Mouse (Mus musculus): Measurements from ENCODE around the gene Cdk5rap1. TPM values are rescaled to one million over a fixed set of nuclear protein-coding genes. Genes with fewer than 3 reads are reported as not detected.

Cdk5rap1 gene
- total RNA-seq, 2 experiments from 2014 or later: 6.5 to 13.5 TPM

Other genes with a start within 250 kb of the Cdk5rap1 start
- not detected in 2 replicates for gene Bpifa3, start 242.7 kb downstream of the Cdk5rap1 start, total RNA-seq (2015)
- gene Bpifa3, start 242.7 kb downstream of the Cdk5rap1 start, total RNA-seq (2017): not detected in 2 replicates
- gene Bpifa1, start 230.1 kb downstream of the Cdk5rap1 start, total RNA-seq (2015): not detected in 2 replicates
- not detected in 2 replicates for gene Bpifa1, start 230.1 kb downstream of the Cdk5rap1 start, total RNA-seq (2017)
- not detected in 2 replicates for gene Bpifa5, start 210.4 kb downstream of the Cdk5rap1 start, total RNA-seq (2015)
- gene Bpifa5, start 210.4 kb downstream of the Cdk5rap1 start, total RNA-seq (2017): not detected in 2 replicates
- not detected in 2 replicates for gene Bpifb1, start 182.2 kb downstream of the Cdk5rap1 start, total RNA-seq (2015)
- not detected in 2 replicates for gene Bpifb1, start 182.2 kb downstream of the Cdk5rap1 start, total RNA-seq (2017)
- not detected in 2 replicates for gene Bpifb5, start 149.3 kb downstream of the Cdk5rap1 start, total RNA-seq (2015)
- gene Bpifb5, start 149.3 kb downstream of the Cdk5rap1 start, total RNA-seq (2017): not detected in 2 replicates
- not detected in 2 replicates for gene Bpifb9a, start 115.2 kb downstream of the Cdk5rap1 start, total RNA-seq (2015)
- not detected in 2 replicates for gene Bpifb9a, start 115.2 kb downstream of the Cdk5rap1 start, total RNA-seq (2017)
- not detected in 2 replicates for gene Bpifb9b, start 65.8 kb downstream of the Cdk5rap1 start, total RNA-seq (2015)
- gene Bpifb9b, start 65.8 kb downstream of the Cdk5rap1 start, total RNA-seq (2017): not detected in 2 replicates
- gene Snta1, start 35.1 kb upstream of the Cdk5rap1 start, total RNA-seq (2015): 0.22 and 0.62 TPM in 2 replicates
- 1.1 and 1.4 TPM in 2 replicates for gene Snta1, start 35.1 kb upstream of the Cdk5rap1 start, total RNA-seq (2017)
- 13.7 and 19.1 TPM in 2 replicates for gene Cbfa2t2, start 63.5 kb upstream of the Cdk5rap1 start, total RNA-seq (2015)
- gene Cbfa2t2, start 63.5 kb upstream of the Cdk5rap1 start, total RNA-seq (2017): 7.5 and 22.8 TPM in 2 replicates
- gene 1700003F12Rik, start 174.1 kb upstream of the Cdk5rap1 start, total RNA-seq (2015): not detected in 2 replicates
- not detected in 2 replicates for gene 1700003F12Rik, start 174.1 kb upstream of the Cdk5rap1 start, total RNA-seq (2017)
- gene Actl10, start 178.8 kb upstream of the Cdk5rap1 start, total RNA-seq (2015): 0.11 TPM in 1 of 2 replicates, not detected in the other
- 0.15 TPM in 1 of 2 replicates, not detected in the other for gene Actl10, start 178.8 kb upstream of the Cdk5rap1 start, total RNA-seq (2017)
- gene Necab3, start 185.9 kb upstream of the Cdk5rap1 start, total RNA-seq (2015): 0.78 and 1.6 TPM in 2 replicates
- gene Necab3, start 185.9 kb upstream of the Cdk5rap1 start, total RNA-seq (2017): 1.8 and 2.2 TPM in 2 replicates
- 14.3 and 16.2 TPM in 2 replicates for gene E2f1, start 196.9 kb upstream of the Cdk5rap1 start, total RNA-seq (2015)
- 7.7 and 9.3 TPM in 2 replicates for gene E2f1, start 196.9 kb upstream of the Cdk5rap1 start, total RNA-seq (2017)
- 21.9 and 24.2 TPM in 2 replicates for gene Pxmp4, start 230.7 kb upstream of the Cdk5rap1 start, total RNA-seq (2015)
- gene Pxmp4, start 230.7 kb upstream of the Cdk5rap1 start, total RNA-seq (2017): 24.4 and 27.1 TPM in 2 replicates
- 2.2 and 2.3 TPM in 2 replicates for gene Zfp341, start 240.3 kb upstream of the Cdk5rap1 start, total RNA-seq (2015)
- gene Zfp341, start 240.3 kb upstream of the Cdk5rap1 start, total RNA-seq (2017): 1.5 and 1.8 TPM in 2 replicates
- gene 4930519P11Rik, start 240.4 kb upstream of the Cdk5rap1 start, total RNA-seq (2015): 2.7 TPM in 1 of 2 replicates, not detected in the other
- gene 4930519P11Rik, start 240.4 kb upstream of the Cdk5rap1 start, total RNA-seq (2017): 0.85 TPM in 1 of 2 replicates, not detected in the other